Mouse (Mus musculus): ENCODE data around the gene Mroh2a.

Gene Mroh2a

DNA sequence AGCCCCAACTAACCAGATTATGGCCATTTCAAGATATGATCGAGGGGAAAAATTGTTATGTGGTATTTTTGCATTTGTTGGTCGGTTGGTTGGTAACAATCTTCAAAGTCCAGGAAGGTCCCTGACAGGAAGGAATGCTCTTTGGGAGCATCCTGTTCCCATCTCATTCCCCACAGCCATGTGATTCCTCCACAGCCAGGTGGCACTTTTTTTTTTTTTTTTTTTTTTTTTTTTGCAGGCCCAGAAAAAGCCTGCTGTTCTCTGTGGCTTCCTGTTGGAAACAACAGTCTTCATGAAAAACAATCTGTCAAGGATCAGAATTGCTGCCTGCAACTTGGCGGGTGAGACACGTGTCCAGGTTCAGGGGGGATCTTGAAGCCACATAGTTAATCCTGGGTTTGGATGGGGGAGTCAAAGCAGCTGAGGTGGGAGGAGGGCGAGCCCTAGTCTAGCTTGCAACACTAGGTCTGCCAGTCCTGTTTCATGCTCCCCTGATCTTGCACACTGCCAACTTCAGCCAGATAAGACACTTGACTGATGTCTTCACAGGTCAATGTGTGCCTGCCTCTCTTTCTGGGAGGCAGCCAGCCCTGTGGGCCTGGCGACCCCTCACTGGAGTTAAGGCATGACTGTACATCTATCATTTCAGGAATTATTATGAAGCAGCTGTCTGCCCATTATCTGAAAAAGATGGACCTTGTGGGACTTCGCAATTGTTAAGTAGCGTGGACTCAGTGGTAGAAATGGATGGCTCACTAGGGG, 32.3 kb downstream of the Mroh2a start:
- in situ Hi-C loops (cut with MboI, MseI) = no loop called here

DNA sequence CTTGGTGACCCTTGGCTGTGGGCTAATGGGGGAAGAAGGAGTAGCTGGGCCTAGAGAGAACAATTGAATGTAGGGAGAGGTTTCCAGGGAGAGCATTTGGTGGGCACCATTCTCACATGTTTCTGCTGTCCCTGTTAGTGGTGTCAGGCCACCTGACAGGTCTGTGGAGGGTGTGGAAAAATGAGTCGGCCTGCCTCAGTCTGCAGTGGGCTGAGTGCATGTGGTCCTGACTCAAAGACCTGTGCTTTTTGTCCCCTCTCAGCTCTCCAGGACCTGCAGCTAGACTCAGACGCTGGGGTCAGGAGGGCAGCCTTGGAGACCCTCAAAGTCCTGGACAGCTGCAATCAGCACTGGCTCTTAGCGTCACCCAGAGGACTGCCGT, 32.8 kb downstream of the Mroh2a start:
- in situ Hi-C loops (cut with MboI, MseI) = no loop called here

GRCm38 (mm10) chr1:88260114-88260513, 33.3 kb downstream of the Mroh2a start:
- in situ Hi-C loops (cut with MboI, MseI) = no loop called here

DNA sequence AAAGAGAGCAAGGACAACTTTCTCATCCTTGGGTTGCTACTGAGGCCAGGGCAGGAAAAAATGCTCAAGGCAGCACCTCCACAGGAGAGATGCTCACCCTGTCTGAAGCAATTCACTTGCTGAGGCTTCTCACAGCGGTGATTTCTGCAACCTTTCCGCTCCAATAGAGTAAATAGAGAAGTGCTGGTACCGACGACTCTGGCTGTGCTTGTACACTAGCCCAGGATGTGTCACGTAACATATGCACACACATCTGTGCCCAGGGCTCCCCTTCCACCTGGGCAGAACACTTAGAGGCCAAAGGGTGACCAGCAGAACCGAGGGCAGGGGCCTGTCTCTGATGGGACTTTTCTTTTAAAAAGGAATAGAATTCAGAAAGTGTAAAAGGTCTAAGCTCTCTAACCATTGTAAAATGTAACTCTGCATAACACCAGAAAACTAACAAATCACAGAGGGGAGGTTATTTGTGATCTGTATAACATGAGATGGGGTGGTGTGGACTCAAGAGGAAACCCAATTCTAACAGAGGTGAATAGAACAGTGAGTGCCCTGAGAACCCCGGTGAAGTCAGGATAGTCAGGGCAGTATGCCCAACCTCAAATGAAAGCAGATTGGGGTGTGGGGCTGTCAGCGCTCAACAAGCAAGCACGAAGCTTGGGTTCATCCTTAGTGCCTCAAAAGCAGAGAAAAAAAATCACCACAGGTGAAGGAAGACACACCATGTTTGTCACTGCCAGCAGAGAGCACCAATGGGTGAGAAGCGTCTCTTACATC, 34.0 kb downstream of the Mroh2a start:
- in situ Hi-C loops (cut with MboI, MseI) = no loop called here

DNA sequence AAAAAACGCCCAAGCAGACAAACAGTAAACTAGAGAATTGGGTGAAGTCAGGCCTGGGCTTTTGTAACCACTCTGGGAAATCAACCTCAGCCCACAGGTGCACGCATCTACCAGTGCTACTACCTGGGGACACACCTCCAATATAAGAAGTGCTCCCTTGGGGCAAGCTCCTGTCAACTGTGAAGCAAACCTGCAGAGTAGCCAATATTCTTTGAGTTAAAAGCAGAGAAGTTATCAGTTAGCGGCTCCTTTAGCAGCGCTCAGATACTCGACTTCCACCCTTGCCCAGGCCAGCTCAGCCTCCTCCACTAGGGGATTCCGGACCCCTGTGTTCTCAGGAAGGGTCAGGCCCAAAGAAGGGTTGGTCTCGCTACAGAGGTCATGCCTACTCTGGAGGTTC, 34.9 kb downstream of the Mroh2a start:
- in situ Hi-C loops (cut with MboI, MseI) = no loop called here

DNA sequence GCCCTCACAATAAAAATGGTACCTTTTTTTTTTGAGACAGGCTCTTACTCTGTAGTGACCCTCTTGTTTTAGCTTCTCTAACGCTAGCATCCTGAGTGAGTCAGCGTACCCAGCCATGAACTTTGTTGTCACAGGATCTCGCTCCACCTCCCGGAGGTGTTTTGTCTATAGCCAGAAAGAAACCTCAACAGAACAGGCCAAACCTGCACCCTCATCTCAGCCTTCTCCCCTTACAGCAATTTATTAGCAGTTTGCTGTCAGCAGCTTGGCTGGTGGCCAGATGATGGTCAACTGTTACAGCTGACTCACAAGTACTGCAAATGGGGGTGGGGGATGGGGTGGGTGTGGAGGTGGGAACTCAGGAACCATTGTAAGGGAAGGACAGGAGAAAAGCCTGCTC, 35.5 kb downstream of the Mroh2a start:
- in situ Hi-C loops (cut with MboI, MseI) = no loop called here

GRCm38 (mm10) chr1:88262961-88263360, 36.2 kb downstream of the Mroh2a start:
- in situ Hi-C loops (cut with MboI, MseI) = no loop called here

- in situ Hi-C loops (cut with MboI, MseI) = no loop called here
Measured at GRCm38 (mm10) chr1:88263778-88264177, 37.0 kb downstream of the Mroh2a start.

- in situ Hi-C loops (cut with MboI, MseI) = no loop called here
Measured at GRCm38 (mm10) chr1:88264237-88264868, 37.6 kb downstream of the Mroh2a start.

GRCm38 (mm10) chr1:88264869-88265240, 38.1 kb downstream of the Mroh2a start:
- in situ Hi-C loops (cut with MboI, MseI) = no loop called here

DNA sequence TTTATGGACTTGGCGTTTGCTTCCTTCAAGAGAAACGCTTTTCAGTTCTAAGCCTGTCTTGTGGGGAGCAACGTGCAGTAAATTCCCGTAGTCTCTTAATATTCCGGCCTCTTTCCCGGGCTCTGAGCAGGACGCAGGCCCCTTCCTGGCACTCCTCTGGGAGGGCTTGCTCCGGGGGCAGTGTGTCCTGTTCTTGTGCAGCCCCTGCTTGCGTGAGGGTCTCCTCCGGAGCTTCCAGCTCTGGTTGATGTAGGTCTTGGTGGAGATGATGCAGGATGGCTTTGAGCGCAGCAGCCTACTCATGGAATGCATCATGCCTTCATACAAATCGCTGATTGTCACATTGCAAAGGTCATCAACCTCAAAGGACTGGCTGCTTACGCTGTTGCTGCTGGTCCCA, 39.3 kb downstream of the Mroh2a start:
- in situ Hi-C loops (cut with MboI, MseI) = no loop called here

GRCm38 (mm10) chr1:88267489-88267888, 40.7 kb downstream of the Mroh2a start:
- in situ Hi-C loops (cut with MboI, MseI) = no loop called here

DNA sequence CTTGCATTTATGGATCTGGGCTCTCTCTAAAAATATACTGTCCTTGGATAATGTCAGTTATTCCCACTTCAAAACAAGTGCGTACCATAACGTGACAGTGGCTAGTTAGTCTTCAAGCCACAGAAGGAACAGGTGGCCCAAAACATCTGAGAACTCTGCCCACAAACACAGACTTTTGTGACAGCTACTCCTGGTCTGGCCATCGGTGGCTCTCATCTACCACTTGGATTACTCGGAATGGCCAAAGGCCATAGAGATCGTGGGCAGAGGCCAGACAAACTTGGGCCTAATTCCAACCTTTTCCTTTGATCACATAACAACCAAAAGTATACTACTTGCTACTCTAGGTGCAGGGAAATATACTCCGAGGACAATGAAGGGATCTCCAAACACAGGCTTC, 41.3 kb downstream of the Mroh2a start:
- in situ Hi-C loops (cut with MboI, MseI) = no loop called here

GRCm38 (mm10) chr1:88269539-88270309, 42.9 kb downstream of the Mroh2a start:
- in situ Hi-C loops (cut with MboI, MseI) = loop anchor here (5.0 to 10.0 kb wide), 3 partner anchors 112 to 415 kb away; partner anchors contain the start of gene Dgkd (in 1 of the 2)

DNA sequence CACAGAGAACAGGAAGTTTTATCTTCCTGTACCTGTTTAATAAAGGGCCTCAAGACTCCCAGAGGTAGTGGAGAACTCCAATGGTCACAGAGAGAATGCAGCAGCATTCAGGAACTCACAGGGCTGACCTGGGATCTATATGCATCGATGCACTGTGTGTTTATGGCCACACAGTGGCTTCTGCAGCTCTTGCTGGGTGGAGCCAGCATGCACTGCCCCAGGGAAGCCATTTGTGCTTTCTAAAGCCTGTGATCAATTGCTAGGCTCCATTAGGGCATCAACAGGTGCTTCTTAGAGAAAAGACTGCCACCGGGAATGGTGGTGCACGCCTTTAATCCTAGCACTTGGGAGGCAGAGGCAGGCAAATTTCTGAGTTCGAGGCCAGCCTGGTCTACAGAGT, 46.1 kb downstream of the Mroh2a start:
- in situ Hi-C loops (cut with MboI, MseI) = loop anchor here (5.0 to 10.0 kb wide), 3 partner anchors 116 to 418 kb away; partner anchors contain the start of gene Dgkd (in 1 of the 2)

GRCm38 (mm10) chr1:88273326-88273725, 46.5 kb downstream of the Mroh2a start:
- in situ Hi-C loops (cut with MboI, MseI) = loop anchor here (5.0 to 10.0 kb wide), 3 partner anchors 116 to 419 kb away; partner anchors contain the start of gene Dgkd (in 1 of the 2)

DNA sequence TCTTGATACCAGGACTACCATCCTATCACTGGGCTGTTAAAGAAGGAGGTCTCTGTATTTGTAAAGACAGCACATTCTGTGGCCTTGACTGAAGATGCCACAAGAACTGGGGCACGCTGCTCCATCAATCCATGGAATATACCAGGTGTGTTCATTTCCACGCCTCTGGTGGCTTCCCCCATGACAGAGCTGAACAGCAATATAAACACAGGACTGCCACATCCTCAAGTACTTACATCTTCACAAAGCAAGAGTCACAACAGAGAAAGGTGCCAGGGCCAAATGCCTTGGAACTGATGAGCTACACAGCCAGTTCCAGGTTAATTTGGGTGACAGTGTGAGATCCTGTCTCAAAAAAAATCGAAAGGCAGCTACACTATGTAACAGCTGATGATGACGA, 47.0 kb downstream of the Mroh2a start:
- in situ Hi-C loops (cut with MboI, MseI) = loop anchor here (5.0 to 10.0 kb wide), 3 partner anchors 117 to 419 kb away; partner anchors contain the start of gene Dgkd (in 1 of the 2)

DNA sequence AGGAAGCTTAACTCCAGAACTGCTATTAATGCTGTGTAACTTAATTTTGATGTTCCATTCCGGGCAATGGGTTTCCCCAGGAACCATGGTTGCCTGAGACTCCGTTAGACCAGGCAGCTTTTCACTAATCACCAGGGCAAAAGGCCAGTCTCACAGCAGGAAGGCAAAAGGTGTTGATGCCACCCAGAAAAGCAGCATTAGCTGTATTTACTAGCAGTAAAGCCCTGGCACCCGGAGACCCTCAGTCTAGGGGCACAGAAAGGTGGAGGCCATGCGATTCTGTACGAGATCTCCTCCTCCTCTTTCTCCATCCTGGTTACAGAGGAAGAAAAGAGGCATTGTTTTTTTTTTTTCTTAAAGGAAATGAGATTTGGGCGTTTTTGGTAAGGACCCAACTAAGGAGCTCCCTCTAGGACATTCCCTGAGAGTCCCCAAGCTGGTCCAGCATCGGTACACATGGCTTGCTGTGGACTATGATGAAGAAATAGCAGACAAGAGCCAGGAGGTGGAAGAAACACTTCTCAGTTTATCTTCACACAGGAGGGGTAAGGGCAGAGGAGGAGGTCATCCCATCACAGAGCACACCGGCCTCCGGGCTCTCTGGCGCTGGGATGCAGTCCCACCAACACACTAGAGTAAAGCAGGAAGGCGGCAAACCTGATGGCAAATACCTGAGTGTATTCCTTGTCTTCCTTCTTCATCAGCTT, 47.7 kb downstream of the Mroh2a start:
- in situ Hi-C loops (cut with MboI, MseI) = loop anchor here (5.0 to 10.0 kb wide), 3 partner anchors 117 to 420 kb away; partner anchors contain the start of gene Dgkd (in 1 of the 2)

DNA sequence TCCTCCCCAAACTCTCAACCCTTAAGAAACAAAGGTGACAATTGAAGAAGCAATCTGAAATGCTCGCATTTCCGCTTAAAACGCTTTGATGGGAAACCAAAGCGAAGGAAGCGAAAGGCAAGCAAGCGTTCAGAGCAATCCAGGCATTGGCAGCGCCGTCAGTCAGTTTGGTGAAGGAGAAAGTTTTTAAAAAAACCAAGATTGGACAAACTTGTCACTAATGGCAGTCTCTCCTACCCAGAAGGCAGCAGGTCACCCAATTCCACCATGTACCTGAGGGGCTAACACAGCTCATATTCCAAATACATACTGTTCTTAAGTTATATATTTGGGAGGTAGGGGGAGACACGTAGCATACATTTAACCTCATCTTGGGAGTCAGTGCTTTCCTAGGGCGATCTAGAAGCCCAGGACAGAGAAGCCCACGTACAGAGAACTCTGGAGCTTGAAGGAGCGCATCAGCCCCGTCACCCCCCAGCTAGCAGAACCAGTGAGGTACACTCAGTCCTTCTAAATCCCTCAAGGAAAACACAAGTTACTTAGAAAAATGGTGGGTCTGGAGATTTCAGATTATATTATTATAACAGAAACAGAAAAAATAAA, 48.4 kb downstream of the Mroh2a start:
- in situ Hi-C loops (cut with MboI, MseI) = loop anchor here in 1 of 2 experiments (10.0 kb wide), 2 partner anchors 120 to 420 kb away; partner anchors contain the start of gene Dgkd

All from T-helper 17 cell (primary cell).